Mouse (Mus musculus): ENCODE data around the gene B230104I21Rik.

DNA sequence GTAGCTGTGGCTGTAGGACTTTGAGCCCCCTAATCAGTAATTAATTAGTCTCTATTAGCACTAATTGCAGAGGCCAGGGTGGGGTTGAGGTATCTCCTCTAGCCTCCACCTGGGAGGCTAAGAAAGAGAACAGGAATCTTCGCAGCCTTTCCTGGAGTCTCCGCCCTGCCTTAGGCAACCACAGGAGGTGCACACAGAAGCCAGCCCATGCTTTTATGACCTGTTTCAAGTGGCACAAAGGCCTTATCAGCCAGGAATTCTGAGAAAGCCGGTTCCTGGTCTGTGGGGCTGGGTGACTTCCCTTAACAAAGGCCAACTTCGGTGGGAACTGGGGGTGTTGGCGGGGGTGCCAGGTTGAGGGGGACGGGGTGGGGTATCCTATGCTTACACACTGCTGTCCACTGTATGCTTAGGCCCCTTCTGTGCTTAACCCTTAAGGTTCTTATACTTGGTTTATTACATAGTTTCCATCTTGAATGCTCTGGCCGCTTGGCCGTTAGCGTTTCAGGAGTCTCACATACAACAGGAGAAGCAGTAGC is 23.9 kb downstream of the B230104I21Rik start:
- TF ChIP-seq CTCF (IDR thresholded peaks at IDR 0.05; ENCODE audit: extremely low read depth, insufficient read depth, low read length) = no peak
- TF ChIP-seq POLR2A (IDR thresholded peaks at IDR 0.05; ENCODE audit: extremely low read depth, insufficient read depth, low read length) = no peak

Data from cortical plate, adult 2 months (tissue).